Mouse (Mus musculus): ENCODE results near the gene Fkbpl. TPM values are rescaled to one million over a fixed set of nuclear protein-coding genes. Genes with fewer than 3 reads are reported as not detected.
A peak's percentile ranks its signal among the peaks of the same experiment; 100 is the strongest.

Gene Fkbpl
- polyA plus RNA-seq, 1 experiment from 2014 or later = 11.5 TPM

DNA sequence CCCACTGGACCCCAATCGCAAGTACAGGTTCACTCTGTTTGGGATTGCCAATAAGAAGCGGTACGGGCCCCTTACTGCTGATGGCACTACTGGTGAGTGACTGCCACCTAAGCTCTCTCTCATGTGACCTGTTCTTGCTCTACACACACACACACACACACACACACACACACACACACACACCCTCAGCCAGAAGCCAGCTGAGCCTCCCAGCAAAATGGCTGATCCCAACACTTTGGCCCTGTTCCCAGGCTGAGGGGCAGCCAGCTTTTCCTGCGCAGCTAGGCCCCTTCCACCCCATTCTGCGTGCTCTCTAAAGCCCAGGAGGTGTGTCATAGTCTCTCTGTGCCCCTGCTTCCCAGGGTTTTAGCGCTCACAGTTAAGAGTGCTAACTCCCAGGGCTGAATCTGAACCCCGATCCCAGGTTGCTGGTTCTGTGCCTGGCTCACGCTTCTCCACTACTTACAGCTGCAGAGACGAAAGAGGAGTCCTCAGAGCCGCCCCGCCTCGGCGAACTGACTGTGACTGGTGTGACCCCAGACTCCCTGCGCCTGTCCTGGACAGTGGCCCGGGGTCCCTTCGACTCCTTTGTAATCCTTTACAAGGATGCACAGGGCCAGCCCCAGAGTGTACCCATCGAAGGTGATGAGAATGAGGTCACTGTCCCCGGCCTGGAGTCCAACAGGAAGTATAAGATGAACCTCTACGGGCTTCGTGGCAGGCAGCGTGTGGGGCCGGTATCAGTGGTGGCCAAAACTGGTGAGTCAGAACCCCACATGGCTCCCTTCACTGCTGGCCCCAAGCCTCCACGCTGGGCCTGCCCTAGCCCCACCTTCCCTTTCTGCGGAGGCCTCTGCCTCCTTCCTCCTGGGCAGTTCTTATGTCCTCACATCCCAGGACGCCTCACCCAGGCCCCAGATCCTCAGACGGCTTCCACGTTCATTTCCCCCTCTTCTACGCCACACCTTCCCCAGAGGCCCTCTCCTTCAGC is 40.9 kb downstream of the Fkbpl start:
- no peaks in the 10 kb centered on the region for H3K27me3 ChIP-seq (ENCODE audit: control insufficient read depth, insufficient read depth, low read length)
- peak; percentile 41; the same call in 1 of the 2 replicates for ATAC-seq (ENCODE audit: low read depth)
- no peak overlapping the region for H3K4me3 ChIP-seq (ENCODE audit: low read depth, low read length)
- H3K9me3 ChIP-seq (ENCODE audit: control insufficient read depth, low read length) = no peaks in the 10 kb centered on the region
- H3K4me1 ChIP-seq (ENCODE audit: control insufficient read depth, insufficient read depth, low read length) = no peaks in the 10 kb centered on the region
- 83% methylated on average over 28 of the region's 28 CpGs for WGBS
- no peaks in the 10 kb centered on the region for H3K36me3 ChIP-seq (ENCODE audit: control insufficient read depth, insufficient read depth, low read length)
- H3K27ac ChIP-seq (ENCODE audit: low read depth, low read length) = no peak overlapping the region
- H3K9ac ChIP-seq (replicated peaks; ENCODE audit: low read depth, low read length) = no peak overlapping the region
- no peak overlapping the region for H3K4me2 ChIP-seq (ENCODE audit: low read depth, low read length)

DNA sequence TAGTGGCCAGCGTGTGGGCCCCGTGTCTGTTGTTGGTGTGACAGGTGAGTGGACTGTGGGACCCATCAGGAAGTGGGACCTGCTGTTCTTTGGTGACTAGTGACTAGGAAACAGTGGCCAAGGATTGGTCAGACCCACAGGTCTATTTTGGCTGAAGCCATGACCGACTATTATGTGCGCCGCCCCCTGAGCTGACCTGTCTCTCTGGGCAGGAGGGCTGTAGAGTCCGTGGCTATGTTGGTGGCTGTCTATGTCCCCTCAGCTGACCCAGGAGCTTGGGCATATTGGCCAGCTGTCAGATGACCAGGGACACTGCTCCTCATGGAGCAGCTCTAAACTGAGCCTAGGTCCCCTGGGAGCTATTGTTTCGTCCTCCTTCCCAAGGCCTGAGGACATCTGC is 44.3 kb downstream of the Fkbpl start:
- Histone ChIP-seq H3K27ac (ENCODE audit: low read depth, low read length) (no peak overlapping the region), H3K9me3 (ENCODE audit: control insufficient read depth, low read length) (no peaks in the 10 kb centered on the region), H3K27me3 (ENCODE audit: control insufficient read depth, insufficient read depth, low read length) (no peaks in the 10 kb centered on the region), H3K4me3 (ENCODE audit: low read depth, low read length) (no peak overlapping the region), H3K4me1 (ENCODE audit: control insufficient read depth, insufficient read depth, low read length) (no peaks in the 10 kb centered on the region), H3K4me2 (ENCODE audit: low read depth, low read length) (no peak overlapping the region), H3K9ac (replicated peaks; ENCODE audit: low read depth, low read length) (no peak overlapping the region), H3K36me3 (ENCODE audit: control insufficient read depth, insufficient read depth, low read length) (no peaks in the 10 kb centered on the region)
- no peak for ATAC-seq (ENCODE audit: low read depth)
- WGBS = 88% methylated on average over 7 of the region's 7 CpGs

DNA sequence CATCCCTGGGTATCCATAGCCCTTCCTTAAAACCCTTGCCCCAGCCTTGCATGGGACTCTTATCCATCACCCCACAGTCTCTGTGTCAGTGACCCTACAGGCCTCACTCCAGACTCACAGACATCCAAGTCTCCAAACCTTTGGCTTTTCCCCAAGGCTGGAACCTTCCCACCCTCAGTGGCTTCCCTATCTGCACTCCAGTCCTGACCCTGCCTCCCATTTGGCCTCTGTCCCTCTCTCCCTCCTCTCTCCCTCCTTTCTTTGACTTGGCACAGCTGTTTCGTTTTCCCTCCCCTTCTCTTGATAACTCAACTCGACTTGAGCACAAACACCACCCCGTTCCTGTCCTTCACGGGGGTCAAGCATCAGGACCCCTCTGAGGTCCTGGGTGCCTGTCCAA is 45.9 kb downstream of the Fkbpl start:
- Histone ChIP-seq H3K9me3 (ENCODE audit: control insufficient read depth, low read length) (no peaks in the 10 kb centered on the region), H3K36me3 (ENCODE audit: control insufficient read depth, insufficient read depth, low read length) (no peaks in the 10 kb centered on the region), H3K9ac (replicated peaks; ENCODE audit: low read depth, low read length) (no peak overlapping the region), H3K4me1 (ENCODE audit: control insufficient read depth, insufficient read depth, low read length) (no peaks in the 10 kb centered on the region), H3K27me3 (ENCODE audit: control insufficient read depth, insufficient read depth, low read length) (no peaks in the 10 kb centered on the region), H3K4me3 (ENCODE audit: low read depth, low read length) (no peak overlapping the region), H3K27ac (ENCODE audit: low read depth, low read length) (no peak overlapping the region), H3K4me2 (ENCODE audit: low read depth, low read length) (no peak overlapping the region)
- WGBS = 79% methylated on average over 4 of the region's 4 CpGs
- no peak for ATAC-seq (ENCODE audit: low read depth)

DNA sequence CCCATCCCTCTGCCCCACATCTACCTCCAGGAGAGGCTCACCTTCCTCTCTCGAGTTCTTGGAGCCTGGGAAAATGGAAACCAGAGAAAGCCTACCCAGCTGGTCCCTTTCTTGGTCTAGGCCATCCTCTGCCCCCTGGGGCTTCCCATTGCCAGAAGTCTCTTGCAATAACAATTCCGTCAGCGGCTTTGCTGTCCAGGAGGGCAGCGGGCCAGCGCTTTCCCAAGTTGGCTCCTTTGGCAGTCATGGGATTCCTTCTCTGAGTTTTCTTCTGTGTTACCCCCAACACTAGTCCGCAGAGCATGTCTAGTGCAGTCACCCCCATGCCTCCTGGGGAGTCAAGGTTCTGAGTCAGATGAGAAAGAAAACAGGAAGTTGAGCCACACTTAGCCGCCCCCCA is 48.3 kb downstream of the Fkbpl start:
- no peaks in the 10 kb centered on the region for H3K36me3 ChIP-seq (ENCODE audit: control insufficient read depth, insufficient read depth, low read length)
- no peaks in the 10 kb centered on the region for H3K9me3 ChIP-seq (ENCODE audit: control insufficient read depth, low read length)
- H3K27ac ChIP-seq (ENCODE audit: low read depth, low read length) = no peak overlapping the region
- H3K4me3 ChIP-seq (ENCODE audit: low read depth, low read length) = no peak overlapping the region
- no peak overlapping the region for H3K4me2 ChIP-seq (ENCODE audit: low read depth, low read length)
- no peak overlapping the region for H3K9ac ChIP-seq (replicated peaks; ENCODE audit: low read depth, low read length)
- no peak for ATAC-seq (ENCODE audit: low read depth)
- H3K4me1 ChIP-seq (ENCODE audit: control insufficient read depth, insufficient read depth, low read length) = no peaks in the 10 kb centered on the region
- no peaks in the 10 kb centered on the region for H3K27me3 ChIP-seq (ENCODE audit: control insufficient read depth, insufficient read depth, low read length)
- WGBS = 70% methylated on average over 7 of the region's 7 CpGs

Other genes starting within 250 kb of the Fkbpl start
- 4.2 and 6.0 TPM in 2 replicates for gene BC051142, start 245.9 kb upstream of the Fkbpl start, polyA plus RNA-seq (2014; fragmentation: Nextera tagmentation; extraction: Ambion mirVana)
- not detected in 2 replicates for gene Btnl4, start 167.4 kb upstream of the Fkbpl start, polyA plus RNA-seq (2014; fragmentation: Nextera tagmentation; extraction: Ambion mirVana)
- not detected in 2 replicates for gene Btnl6, start 127.4 kb upstream of the Fkbpl start, polyA plus RNA-seq (2014; fragmentation: Nextera tagmentation; extraction: Ambion mirVana)
- 7.0 and 10.1 TPM in 2 replicates for gene Notch4, start 80.5 kb upstream of the Fkbpl start, polyA plus RNA-seq (2014; fragmentation: Nextera tagmentation; extraction: Ambion mirVana)
- 1.4 and 3.7 TPM in 2 replicates for gene Gpsm3, start 55.0 kb upstream of the Fkbpl start, polyA plus RNA-seq (2014; fragmentation: Nextera tagmentation; extraction: Ambion mirVana)
- 7.7 and 8.2 TPM in 2 replicates for gene Pbx2, start 53.5 kb upstream of the Fkbpl start, polyA plus RNA-seq (2014; fragmentation: Nextera tagmentation; extraction: Ambion mirVana)
- 1.2 and 1.4 TPM in 2 replicates for gene Ager, start 46.9 kb upstream of the Fkbpl start, polyA plus RNA-seq (2014; fragmentation: Nextera tagmentation; extraction: Ambion mirVana)
- gene Rnf5, start 41.1 kb upstream of the Fkbpl start, polyA plus RNA-seq (2014; fragmentation: Nextera tagmentation; extraction: Ambion mirVana) = 213 and 221 TPM in 2 replicates
- gene Agpat1, start 40.5 kb upstream of the Fkbpl start, polyA plus RNA-seq (2014; fragmentation: Nextera tagmentation; extraction: Ambion mirVana) = 103 and 108 TPM in 2 replicates
- 6.0 and 18.2 TPM in 2 replicates for gene Egfl8, start 28.8 kb upstream of the Fkbpl start, polyA plus RNA-seq (2014; fragmentation: Nextera tagmentation; extraction: Ambion mirVana)
- gene Ppt2, start 16.3 kb upstream of the Fkbpl start, polyA plus RNA-seq (2014; fragmentation: Nextera tagmentation; extraction: Ambion mirVana) = 21.9 and 25.4 TPM in 2 replicates
- gene Prrt1, start 15.2 kb upstream of the Fkbpl start, polyA plus RNA-seq (2014; fragmentation: Nextera tagmentation; extraction: Ambion mirVana) = 6.7 and 9.3 TPM in 2 replicates
- 71.8 and 92.5 TPM in 2 replicates for gene Atf6b, start 2.4 kb downstream of the Fkbpl start, polyA plus RNA-seq (2014; fragmentation: Nextera tagmentation; extraction: Ambion mirVana)
- gene Tnxb, start 25.8 kb downstream of the Fkbpl start, polyA plus RNA-seq (2014; fragmentation: Nextera tagmentation; extraction: Ambion mirVana) = 0.23 and 0.32 TPM in 2 replicates
- gene C4b, start 99.1 kb downstream of the Fkbpl start, polyA plus RNA-seq (2014; fragmentation: Nextera tagmentation; extraction: Ambion mirVana) = not detected in 2 replicates
- not detected in 2 replicates for gene Cyp21a1, start 159.8 kb downstream of the Fkbpl start, polyA plus RNA-seq (2014; fragmentation: Nextera tagmentation; extraction: Ambion mirVana)
- 30.5 and 37.7 TPM in 2 replicates for gene Stk19, start 192.2 kb downstream of the Fkbpl start, polyA plus RNA-seq (2014; fragmentation: Nextera tagmentation; extraction: Ambion mirVana)
- gene Dxo, start 192.3 kb downstream of the Fkbpl start, polyA plus RNA-seq (2014; fragmentation: Nextera tagmentation; extraction: Ambion mirVana) = 59.4 and 67.7 TPM in 2 replicates
- 46.2 and 57.7 TPM in 2 replicates for gene Skiv2l, start 205.4 kb downstream of the Fkbpl start, polyA plus RNA-seq (2014; fragmentation: Nextera tagmentation; extraction: Ambion mirVana)
- gene Nelfe, start 205.6 kb downstream of the Fkbpl start, polyA plus RNA-seq (2014; fragmentation: Nextera tagmentation; extraction: Ambion mirVana) = 78.3 and 78.9 TPM in 2 replicates
- 1.3 and 2.0 TPM in 2 replicates for gene Cfb, start 217.8 kb downstream of the Fkbpl start, polyA plus RNA-seq (2014; fragmentation: Nextera tagmentation; extraction: Ambion mirVana)
- gene Zbtb12, start 234.7 kb downstream of the Fkbpl start, polyA plus RNA-seq (2014; fragmentation: Nextera tagmentation; extraction: Ambion mirVana) = 2.2 and 2.3 TPM in 2 replicates
- gene Gm20547, start 237.3 kb downstream of the Fkbpl start, polyA plus RNA-seq (2014; fragmentation: Nextera tagmentation; extraction: Ambion mirVana) = not detected in 2 replicates